In genomic region chr12:5136300-5136699, GRCm38 (mm10) we compare ENCODE assay signal across 8 mouse cellular contexts.
DNase-seq lines count a peak whose midpoint lies in the region; ATAC-seq and TF ChIP-seq lines count a peak whose summit lies in the region.

No protein-coding gene starts in this region.

- peak; percentile 61; the same call in 1 of the 2 replicates for TF ChIP-seq CTCF in thymus, adult 2 months (IDR thresholded peaks at IDR 0.05; ENCODE audit: borderline replicate concordance, control insufficient read depth, extremely low read depth, insufficient read depth, low read length, poor library complexity)

- H3K9me3 ChIP-seq in liver, embryonic 13.5 days (replicated peaks), result no peaks in the 10 kb centered on the region
- H3K9me3 ChIP-seq in neural tube, embryonic 14.5 days (ENCODE audit: control insufficient read depth, low read length), result no peaks in the 10 kb centered on the region

- ATAC-seq in erythroblast, adult 5-6 weeks (replicated peaks; ENCODE audit: low FRiP score, poor library complexity, severe bottlenecking), result peak; percentile 55; the same call in 1 of the 2 replicates
- ATAC-seq in liver, embryonic 13.5 days (ENCODE audit: low read depth), result no peak
- ATAC-seq in neural tube, embryonic 14.5 days (ENCODE audit: low read depth), result peak; percentile 75
- ATAC-seq in activated CD4-positive, CD25-positive, alpha-beta regulatory T cell, adult 4 months, result no peak

- no peaks in the 10 kb centered on the region for H3K4me1 ChIP-seq in thymus, adult 2 months (replicated peaks; ENCODE audit: control insufficient read depth, insufficient read depth, low read length)
- no peaks in the 10 kb centered on the region for H3K4me1 ChIP-seq in liver, embryonic 13.5 days (replicated peaks)
- 0 out of 2 replicates have a peak, but pooled peaks cover 3% of the 10 kb centered on the region for H3K4me1 ChIP-seq in neural tube, embryonic 14.5 days (ENCODE audit: control insufficient read depth, insufficient read depth, low read length)

- TF ChIP-seq POLR2A in thymus, adult 2 months (IDR thresholded peaks at IDR 0.05; ENCODE audit: control insufficient read depth, extremely low read depth, insufficient read depth, low read length, poor library complexity), result no peak

- 35% methylated on average over 4 of the region's 4 CpGs for WGBS in thymus, adult 2 months
- WGBS in liver, embryonic 13.5 days (ENCODE audit: insufficient replicate concordance), result 20% methylated on average over 4 of the region's 4 CpGs
- 22% methylated on average over 4 of the region's 4 CpGs for WGBS in neural tube, embryonic 14.5 days

- no peak overlapping the region for H3K27ac ChIP-seq in thymus, adult 2 months (ENCODE audit: control insufficient read depth, insufficient read depth, low read length)
- H3K27ac ChIP-seq in liver, embryonic 13.5 days, result no peak overlapping the region
- no peak overlapping the region for H3K27ac ChIP-seq in neural tube, embryonic 14.5 days (ENCODE audit: low read depth, low read length)

- H3K27me3 ChIP-seq in thymus, adult 2 months (ENCODE audit: control insufficient read depth, insufficient read depth, low read length), result no peaks in the 10 kb centered on the region; the same call in 1 of the 2 replicates
- no peaks in the 10 kb centered on the region for H3K27me3 ChIP-seq in liver, embryonic 13.5 days
- H3K27me3 ChIP-seq in neural tube, embryonic 14.5 days (ENCODE audit: control insufficient read depth, insufficient read depth, low read length), result no peaks in the 10 kb centered on the region

- no peak overlapping the region for H3K4me2 ChIP-seq in liver, embryonic 13.5 days
- no peak overlapping the region for H3K4me2 ChIP-seq in neural tube, embryonic 14.5 days (ENCODE audit: low read depth, low read length)

- H3K4me3 ChIP-seq in thymus, adult 2 months (ENCODE audit: control insufficient read depth, insufficient read depth, low read length), result no peak overlapping the region
- no peak overlapping the region for H3K4me3 ChIP-seq in liver, embryonic 13.5 days (replicated peaks)
- H3K4me3 ChIP-seq in neural tube, embryonic 14.5 days (ENCODE audit: low read depth, low read length), result no peak overlapping the region

- peak; percentile 13 for DNase-seq in thymus, adult 2 months
- no peak for DNase-seq in thymus, adult 18-20 months
- DNase-seq in c-Kit-negative CD71-positive TER-119-positive erythroid progenitor cells, embryonic 14.5 days (ENCODE audit: low read depth, low spot score), result peak; percentile 42
- peak; percentile 49 for DNase-seq in induced T-regulatory cell, adult 2 months (ENCODE audit: low read depth)
- peak; percentile 16 for DNase-seq in liver, embryonic 13.5 days

- H3K9ac ChIP-seq in liver, embryonic 13.5 days, result no peak overlapping the region
- H3K9ac ChIP-seq in neural tube, embryonic 14.5 days (replicated peaks; ENCODE audit: low read depth, low read length), result no peak overlapping the region

- H3K36me3 ChIP-seq in thymus, adult 2 months (ENCODE audit: control insufficient read depth, insufficient read depth, low read length), result no peaks in the 10 kb centered on the region
- H3K36me3 ChIP-seq in liver, embryonic 13.5 days, result no peaks in the 10 kb centered on the region
- H3K36me3 ChIP-seq in neural tube, embryonic 14.5 days (ENCODE audit: control insufficient read depth, insufficient read depth, low read length), result peaks cover 6% of the 10 kb centered on the region; the same call in 1 of the 2 replicates

Comparison
In these comparisons a context has a peak if more than half of its experiments do, and no peak if none do; other contexts are left out.
1. DNase-seq: peak in thymus, adult 2 months (single experiment), c-Kit-negative CD71-positive TER-119-positive erythroid progenitor cells, embryonic 14.5 days (single experiment), induced T-regulatory cell, adult 2 months (single experiment) and liver, embryonic 13.5 days (single experiment); none in thymus, adult 18-20 months (0 of 2).
2. ATAC-seq: peak in erythroblast, adult 5-6 weeks (single experiment) and neural tube, embryonic 14.5 days (single experiment); none in liver, embryonic 13.5 days (single experiment) and activated CD4-positive, CD25-positive, alpha-beta regulatory T cell, adult 4 months (single experiment).